Mouse (Mus musculus) megakaryocyte, embryonic 14.5 days (primary cell): Measurements from ENCODE around the gene Nek3.

Experiments
- FLI1 ChIP-seq: IDR thresholded peaks from 2 replicates; pipeline ENCODE4 v1.6.1; 2012; ENCODE audit warnings: low read length, inconsistent platforms, mixed read lengths
- GATA1 ChIP-seq: IDR thresholded peaks from 3 replicates; pipeline ENCODE4 v1.6.1; 2012; ENCODE audit warnings: mixed read lengths, low read length, inconsistent platforms, borderline replicate concordance

GRCm38 (mm10) chr8:22079313-22080007, 86.8 kb downstream of the Nek3 start:
- TF ChIP-seq GATA1 (no peak), FLI1 (no peak)
